Mouse (Mus musculus): ENCODE measurements around the gene Map4k1.

The Map4k1 gene

GRCm38 (mm10) chr7:28981651-28982273 is at the start of gene Map4k1, which contains the start of gene Eif3k:
Map4k1 (plus strand) TSS chr7:28982050.
Eif3k (minus strand) TSS chr7:28981864.
- peak; percentile 95 for DNase-seq

- DNase-seq = peak; percentile 61
Measured at GRCm38 (mm10) chr7:28932421-28933041, 49.3 kb upstream of the Map4k1 start.

GRCm38 (mm10) chr7:28933825-28934224 is 48.0 kb upstream of the Map4k1 start:
- DNase-seq = peak; percentile 25

GRCm38 (mm10) chr7:28936787-28937186 is 45.1 kb upstream of the Map4k1 start:
- no peak for DNase-seq

- DNase-seq = no peak
Measured at GRCm38 (mm10) chr7:28938654-28939053, 43.2 kb upstream of the Map4k1 start.

GRCm38 (mm10) chr7:28939418-28940183 is 42.2 kb upstream of the Map4k1 start:
- DNase-seq = peak; percentile 52

GRCm38 (mm10) chr7:28941129-28941528 is 40.7 kb upstream of the Map4k1 start:
- no peak for DNase-seq

GRCm38 (mm10) chr7:28941542-28941941 is 40.3 kb upstream of the Map4k1 start:
- DNase-seq = peak; percentile 55

GRCm38 (mm10) chr7:28943451-28944180 is 38.2 kb upstream of the Map4k1 start:
- no peak for DNase-seq

- no peak for DNase-seq
Measured at GRCm38 (mm10) chr7:28944756-28945415, 37.0 kb upstream of the Map4k1 start.

GRCm38 (mm10) chr7:28945416-28946270 is 36.2 kb upstream of the Map4k1 start:
- DNase-seq = peak; percentile 37

- no peak for DNase-seq
Measured at GRCm38 (mm10) chr7:28946271-28946610, 35.6 kb upstream of the Map4k1 start.

- no peak for DNase-seq
Measured at GRCm38 (mm10) chr7:28948746-28949145, 33.1 kb upstream of the Map4k1 start.

GRCm38 (mm10) chr7:28949298-28949697 is 32.6 kb upstream of the Map4k1 start:
- no peak for DNase-seq

GRCm38 (mm10) chr7:28950346-28951037 is 31.4 kb upstream of the Map4k1 start:
- DNase-seq = peak; percentile 12

GRCm38 (mm10) chr7:28951764-28952163 is 30.1 kb upstream of the Map4k1 start:
- peak; percentile 8 for DNase-seq

- peak; percentile 20 for DNase-seq
Measured at GRCm38 (mm10) chr7:28952786-28953185, 29.1 kb upstream of the Map4k1 start.

GRCm38 (mm10) chr7:28953476-28954376 is 28.1 kb upstream of the Map4k1 start:
- no peak for DNase-seq

- DNase-seq = no peak
Measured at GRCm38 (mm10) chr7:28954773-28955172, 27.1 kb upstream of the Map4k1 start.
